Mouse (Mus musculus): ENCODE data around the gene AU022252. TPM values are rescaled to one million over a fixed set of nuclear protein-coding genes. Genes with fewer than 3 reads are reported as not detected.

The AU022252 gene
- polyA plus RNA-seq, 1 experiment = 20.7 TPM

GRCm38 (mm10) chr4:119223696-119224095 is 8.8 kb downstream of the AU022252 start:
- no peak overlapping the region for H3K4me3 ChIP-seq (ENCODE audit: low read depth, low read length)
- H3K36me3 ChIP-seq (ENCODE audit: control insufficient read depth, insufficient read depth, low read length, poor library complexity, severe bottlenecking) = peaks cover 14% of the 10 kb centered on the region
- no peak overlapping the region for H3K9ac ChIP-seq (ENCODE audit: low read depth, poor library complexity, severe bottlenecking)
- no peaks in the 10 kb centered on the region for H3K4me1 ChIP-seq (ENCODE audit: control insufficient read depth, insufficient read depth, low read length)
- TF ChIP-seq EP300 (IDR thresholded peaks at IDR 0.05; ENCODE audit: insufficient read depth, low read depth, low read length) = no peak
- peak; percentile 78 for TF ChIP-seq CTCF (IDR thresholded peaks at IDR 0.05; ENCODE audit: low read depth, low read length)
- no peaks in the 10 kb centered on the region for H3K27me3 ChIP-seq (ENCODE audit: control insufficient read depth, insufficient read depth, low read length, poor library complexity, severe bottlenecking)
- no peak overlapping the region for H3K27ac ChIP-seq (ENCODE audit: insufficient read depth, low read length)
- H3K9me3 ChIP-seq (replicated peaks; ENCODE audit: control insufficient read depth, insufficient read depth, low read length, poor library complexity, severe bottlenecking) = no peaks in the 10 kb centered on the region

GRCm38 (mm10) chr4:119218169-119218568 is 14.3 kb downstream of the AU022252 start, which contains the start of gene Tmem269:
Gene Tmem269 (minus strand): TSS chr4:119218217.
- H3K9me3 ChIP-seq (replicated peaks; ENCODE audit: control insufficient read depth, insufficient read depth, low read length, poor library complexity, severe bottlenecking) = no peaks in the 10 kb centered on the region
- H3K4me1 ChIP-seq (ENCODE audit: control insufficient read depth, insufficient read depth, low read length) = no peaks in the 10 kb centered on the region
- H3K9ac ChIP-seq (ENCODE audit: low read depth, poor library complexity, severe bottlenecking) = no peak within 1 kb of the TSS
- H3K27ac ChIP-seq (ENCODE audit: insufficient read depth, low read length) = no peak within 1 kb of the TSS
- H3K27me3 ChIP-seq (ENCODE audit: control insufficient read depth, insufficient read depth, low read length, poor library complexity, severe bottlenecking) = no peaks in the 10 kb centered on the region
- H3K36me3 ChIP-seq (ENCODE audit: control insufficient read depth, insufficient read depth, low read length, poor library complexity, severe bottlenecking) = no peaks in the 10 kb centered on the region
- no peak for TF ChIP-seq EP300 (IDR thresholded peaks at IDR 0.05; ENCODE audit: insufficient read depth, low read depth, low read length)
- no peak for TF ChIP-seq POLR2A (IDR thresholded peaks at IDR 0.05; ENCODE audit: insufficient read depth, low read length)
- no peak for TF ChIP-seq CTCF (IDR thresholded peaks at IDR 0.05; ENCODE audit: low read depth, low read length)
- H3K4me3 ChIP-seq (ENCODE audit: low read depth, low read length) = no peak within 1 kb of the TSS

GRCm38 (mm10) chr4:119216667-119217066 is 15.8 kb downstream of the AU022252 start:
- Histone ChIP-seq H3K36me3 (ENCODE audit: control insufficient read depth, insufficient read depth, low read length, poor library complexity, severe bottlenecking) (no peaks in the 10 kb centered on the region), H3K27ac (ENCODE audit: insufficient read depth, low read length) (no peak overlapping the region), H3K27me3 (ENCODE audit: control insufficient read depth, insufficient read depth, low read length, poor library complexity, severe bottlenecking) (no peaks in the 10 kb centered on the region), H3K4me3 (ENCODE audit: low read depth, low read length) (no peak overlapping the region), H3K9me3 (replicated peaks; ENCODE audit: control insufficient read depth, insufficient read depth, low read length, poor library complexity, severe bottlenecking) (no peaks in the 10 kb centered on the region), H3K4me1 (ENCODE audit: control insufficient read depth, insufficient read depth, low read length) (no peaks in the 10 kb centered on the region), H3K9ac (ENCODE audit: low read depth, poor library complexity, severe bottlenecking) (no peak overlapping the region)
- TF ChIP-seq CTCF (IDR thresholded peaks at IDR 0.05; ENCODE audit: low read depth, low read length) = no peak
- TF ChIP-seq EP300 (IDR thresholded peaks at IDR 0.05; ENCODE audit: insufficient read depth, low read depth, low read length) = no peak
- no peak for TF ChIP-seq POLR2A (IDR thresholded peaks at IDR 0.05; ENCODE audit: insufficient read depth, low read length)

GRCm38 (mm10) chr4:119204672-119205071 is 27.8 kb downstream of the AU022252 start:
- Histone ChIP-seq H3K27ac (ENCODE audit: insufficient read depth, low read length) (no peak overlapping the region), H3K4me1 (ENCODE audit: control insufficient read depth, insufficient read depth, low read length) (no peaks in the 10 kb centered on the region), H3K27me3 (ENCODE audit: control insufficient read depth, insufficient read depth, low read length, poor library complexity, severe bottlenecking) (no peaks in the 10 kb centered on the region), H3K9me3 (replicated peaks; ENCODE audit: control insufficient read depth, insufficient read depth, low read length, poor library complexity, severe bottlenecking) (no peaks in the 10 kb centered on the region), H3K9ac (ENCODE audit: low read depth, poor library complexity, severe bottlenecking) (no peak overlapping the region), H3K36me3 (ENCODE audit: control insufficient read depth, insufficient read depth, low read length, poor library complexity, severe bottlenecking) (no peaks in the 10 kb centered on the region), H3K4me3 (ENCODE audit: low read depth, low read length) (no peak overlapping the region)
- TF ChIP-seq CTCF (IDR thresholded peaks at IDR 0.05; ENCODE audit: low read depth, low read length) (peak; percentile 93), EP300 (IDR thresholded peaks at IDR 0.05; ENCODE audit: insufficient read depth, low read depth, low read length) (no peak)

GRCm38 (mm10) chr4:119198105-119198504 is 34.4 kb downstream of the AU022252 start:
- H3K36me3 ChIP-seq (ENCODE audit: control insufficient read depth, insufficient read depth, low read length, poor library complexity, severe bottlenecking) = no peaks in the 10 kb centered on the region
- no peak for TF ChIP-seq CTCF (IDR thresholded peaks at IDR 0.05; ENCODE audit: low read depth, low read length)
- TF ChIP-seq POLR2A (IDR thresholded peaks at IDR 0.05; ENCODE audit: insufficient read depth, low read length) = no peak
- TF ChIP-seq EP300 (IDR thresholded peaks at IDR 0.05; ENCODE audit: insufficient read depth, low read depth, low read length) = no peak
- no peak overlapping the region for H3K4me3 ChIP-seq (ENCODE audit: low read depth, low read length)
- no peaks in the 10 kb centered on the region for H3K9me3 ChIP-seq (replicated peaks; ENCODE audit: control insufficient read depth, insufficient read depth, low read length, poor library complexity, severe bottlenecking)
- no peaks in the 10 kb centered on the region for H3K27me3 ChIP-seq (ENCODE audit: control insufficient read depth, insufficient read depth, low read length, poor library complexity, severe bottlenecking)
- H3K4me1 ChIP-seq (ENCODE audit: control insufficient read depth, insufficient read depth, low read length) = no peaks in the 10 kb centered on the region
- no peak overlapping the region for H3K27ac ChIP-seq (ENCODE audit: insufficient read depth, low read length)
- H3K9ac ChIP-seq (ENCODE audit: low read depth, poor library complexity, severe bottlenecking) = no peak overlapping the region

- no peaks in the 10 kb centered on the region for H3K36me3 ChIP-seq (ENCODE audit: control insufficient read depth, insufficient read depth, low read length, poor library complexity, severe bottlenecking)
- H3K27ac ChIP-seq (ENCODE audit: insufficient read depth, low read length) = no peak overlapping the region
These were observed 36.8 kb downstream of the AU022252 start for GRCm38 (mm10) chr4:119195582-119196320.

More at GRCm38 (mm10) chr4:119195582-119196320, 36.8 kb downstream of the AU022252 start:
- H3K4me3 ChIP-seq (ENCODE audit: low read depth, low read length) = peak overlapping the region; percentile 90
- H3K27me3 ChIP-seq (ENCODE audit: control insufficient read depth, insufficient read depth, low read length, poor library complexity, severe bottlenecking) = no peaks in the 10 kb centered on the region
- peak overlapping the region; percentile 93 for H3K9ac ChIP-seq (ENCODE audit: low read depth, poor library complexity, severe bottlenecking)
- no peak for TF ChIP-seq EP300 (IDR thresholded peaks at IDR 0.05; ENCODE audit: insufficient read depth, low read depth, low read length)
- no peak for TF ChIP-seq POLR2A (IDR thresholded peaks at IDR 0.05; ENCODE audit: insufficient read depth, low read length)
- TF ChIP-seq CTCF (IDR thresholded peaks at IDR 0.05; ENCODE audit: low read depth, low read length) = no peak
- no peaks in the 10 kb centered on the region for H3K4me1 ChIP-seq (ENCODE audit: control insufficient read depth, insufficient read depth, low read length)
- no peaks in the 10 kb centered on the region for H3K9me3 ChIP-seq (replicated peaks; ENCODE audit: control insufficient read depth, insufficient read depth, low read length, poor library complexity, severe bottlenecking)

Data from ES-Bruce4 (cell line).